Mouse (Mus musculus) ES-E14 (cell line): ENCODE results near the gene Nfam1. TPM values are rescaled to one million over a fixed set of nuclear protein-coding genes. Genes with fewer than 3 reads are reported as not detected.

Experiments used
- DNase-seq: peaks from one replicate; pipeline ENCODE4 v3.0.0-alpha.2; 2013; ENCODE audit warnings: low read depth, low spot score
- H3K27ac ChIP-seq: 2 replicates; pipeline ENCODE4 v1.5.1; 2012; ENCODE audit warnings: low read depth, mild to moderate bottlenecking, low read length, moderate library complexity, mixed read lengths; ENCODE audit not compliant: poor library complexity, insufficient read depth, severe bottlenecking
- H3K36me3 ChIP-seq: 2 replicates; pipeline ENCODE4 v1.6.1; 2012; ENCODE audit warnings: mild to moderate bottlenecking, low read length, moderate library complexity, mixed read lengths; ENCODE audit not compliant: control insufficient read depth, poor library complexity, insufficient read depth, severe bottlenecking
- H3K4me1 ChIP-seq, 2 experiments: fragments of 150-350 bp in 1 of 2; sonication (generic) in 1 of 2; 2 replicates each; pipeline ENCODE4 v1.6.1; 2012; ENCODE audit warnings: low read length in 2 of 2, mild to moderate bottlenecking in 1 of 2, mixed read lengths in 1 of 2; ENCODE audit not compliant: control insufficient read depth in 2 of 2, insufficient read depth in 2 of 2, poor library complexity in 1 of 2
- H3K4me3 ChIP-seq, 2 experiments: fragments of 150-350 bp in 1 of 2; sonication (generic) in 1 of 2; 2 replicates each; pipeline ENCODE4 v1.5.1; 2012; ENCODE audit warnings: low read length in 2 of 2, low read depth in 1 of 2, mild to moderate bottlenecking in 1 of 2, mixed read lengths in 1 of 2; ENCODE audit not compliant: insufficient read depth in 1 of 2, poor library complexity in 1 of 2, severe bottlenecking in 1 of 2
- H3K9ac ChIP-seq: 2 replicates; pipeline ENCODE4 v1.6.1; 2012; ENCODE audit warnings: low read depth, mild to moderate bottlenecking, low read length, mixed read lengths; ENCODE audit not compliant: poor library complexity, insufficient read depth, severe bottlenecking
- H3K9me3 ChIP-seq: fragments of 150-350 bp; sonication (generic); 2 replicates; pipeline ENCODE4 v1.6.1; 2012; ENCODE audit warnings: low read depth, mild to moderate bottlenecking, low read length; ENCODE audit not compliant: control insufficient read depth, insufficient read depth
- CHD2 ChIP-seq: IDR thresholded peaks from 2 replicates; pipeline ENCODE4 v1.6.1; 2014; ENCODE audit warnings: mild to moderate bottlenecking, low read depth, low read length, inconsistent platforms
- HCFC1 ChIP-seq: IDR thresholded peaks from 2 replicates; pipeline ENCODE4 v1.6.1; 2012; ENCODE audit warnings: low read length, inconsistent platforms, borderline replicate concordance; ENCODE audit not compliant: insufficient read depth
- MAFK ChIP-seq: IDR thresholded peaks from 2 replicates; pipeline ENCODE4 v1.6.1; 2014; ENCODE audit warnings: mild to moderate bottlenecking, low read depth, low read length, inconsistent platforms; ENCODE audit not compliant: insufficient read depth
- ZC3H11A ChIP-seq: IDR thresholded peaks from 2 replicates; pipeline ENCODE4 v1.6.1; 2012; ENCODE audit warnings: low read depth, mild to moderate bottlenecking, inconsistent platforms, low read length, borderline replicate concordance
- ZNF384 ChIP-seq: IDR thresholded peaks from 2 replicates; pipeline ENCODE4 v1.6.1; 2012; ENCODE audit warnings: low read depth, low read length, inconsistent platforms
- in situ Hi-C, 2 experiments: fragments of 600-800 bp; cut with MboI; formaldehyde crosslinking; loops; one replicate each; pipeline ENCODE4 v1.15.1; 2025; ENCODE audit warnings: low sequenced_read_pairs in 2 of 2, inconsistent platforms in 1 of 2; ENCODE audit not compliant: unreplicated experiment in 2 of 2
- total RNA-seq: library from RNA; depleted of rRNA; stranded (reverse); fragments of 300-350 nt; gene quantifications from 2 replicates; pipeline ENCODE4 v1.2.3, GENCODE M21; 2012

Gene Nfam1
- total RNA-seq, 1 experiment: 2.1 TPM

DNA sequence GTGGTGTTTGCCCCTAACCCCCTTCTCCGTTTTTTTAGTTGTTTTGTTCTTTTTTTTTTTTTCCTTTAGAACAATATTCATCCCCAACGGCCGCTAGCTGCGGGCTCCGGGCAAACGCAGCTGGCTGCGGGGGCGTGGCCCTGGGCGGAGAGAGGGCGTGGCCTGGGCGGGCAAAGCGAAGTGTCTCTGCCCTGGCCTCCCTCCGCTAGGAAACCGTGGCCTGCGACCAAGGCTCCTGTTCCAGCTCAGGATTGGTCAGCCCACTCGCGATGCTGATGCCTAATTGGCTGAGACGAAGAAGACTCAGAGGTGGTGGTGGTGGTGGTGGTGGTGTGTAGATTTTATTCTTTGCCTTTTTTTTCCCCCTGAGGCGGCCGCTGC is 45.4 kb downstream of the Nfam1 start, which contains the start of gene Tcf20:
Gene Tcf20 (minus strand): TSS at position 141 of the 381 bp plus-strand sequence.
- Histone ChIP-seq H3K9me3 (no peaks in the 10 kb centered on the region), H3K9ac (0 out of 2 replicates have a peak within 1 kb of the TSS, but pooled peaks have one; percentile 14), H3K4me1 (peaks cover 11 to 13% of the 10 kb centered on the region in 2 experiments), H3K36me3 (no peaks in the 10 kb centered on the region), H3K27ac (no peak within 1 kb of the TSS), H3K4me3 (peak within 1 kb of the TSS; percentile 55 to 79)
- TF ChIP-seq HCFC1: no peak
- TF ChIP-seq ZNF384: peak; percentile 80
- peak; percentile 82 for DNase-seq
- in situ Hi-C loops: no loop called here

DNA sequence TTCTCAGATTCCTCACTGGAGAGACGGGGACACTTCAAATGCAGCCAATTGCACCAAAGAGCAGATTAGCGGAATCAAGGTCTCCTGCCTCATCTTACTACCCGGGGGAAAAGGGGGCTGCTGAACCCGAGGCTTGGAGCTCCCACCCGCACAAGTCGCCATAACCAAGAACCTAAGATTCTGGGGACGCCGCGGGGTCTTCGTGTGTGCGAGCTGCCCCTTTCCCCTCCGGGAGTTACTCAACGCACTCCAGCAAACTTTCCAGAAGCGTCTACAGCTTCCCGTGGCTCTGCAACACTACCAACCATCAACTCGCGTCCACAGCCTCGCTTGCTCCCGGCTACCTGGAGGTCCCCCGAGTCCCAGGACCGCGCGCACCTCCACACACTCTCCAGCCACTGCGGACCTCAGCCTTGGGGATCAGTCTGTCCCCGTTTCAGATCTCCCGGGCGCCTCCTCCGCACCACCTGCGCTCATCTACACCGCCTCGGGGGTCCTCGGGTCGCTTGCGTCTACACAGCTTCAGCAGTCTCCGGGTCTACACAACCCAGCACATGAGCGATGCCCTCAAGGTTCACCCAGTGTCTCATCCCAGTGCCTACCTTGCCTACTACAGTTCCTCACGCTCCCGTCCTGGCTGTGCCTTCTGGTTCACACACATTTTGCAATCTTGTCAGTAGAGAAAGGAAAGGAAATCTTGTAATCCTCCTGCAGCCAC is 45.9 kb downstream of the Nfam1 start:
- Histone ChIP-seq H3K9me3 (no peaks in the 10 kb centered on the region), H3K4me3 (peak overlapping the region; percentile 55 to 79), H3K27ac (no peak overlapping the region), H3K36me3 (no peaks in the 10 kb centered on the region), H3K4me1 (peaks cover 12 to 15% of the 10 kb centered on the region in 2 experiments), H3K9ac (0 out of 2 replicates have a peak overlapping the region, but pooled peaks have one; percentile 14)
- DNase-seq: no peak
- no peak for TF ChIP-seq MAFK
- in situ Hi-C loops: no loop called here

DNA sequence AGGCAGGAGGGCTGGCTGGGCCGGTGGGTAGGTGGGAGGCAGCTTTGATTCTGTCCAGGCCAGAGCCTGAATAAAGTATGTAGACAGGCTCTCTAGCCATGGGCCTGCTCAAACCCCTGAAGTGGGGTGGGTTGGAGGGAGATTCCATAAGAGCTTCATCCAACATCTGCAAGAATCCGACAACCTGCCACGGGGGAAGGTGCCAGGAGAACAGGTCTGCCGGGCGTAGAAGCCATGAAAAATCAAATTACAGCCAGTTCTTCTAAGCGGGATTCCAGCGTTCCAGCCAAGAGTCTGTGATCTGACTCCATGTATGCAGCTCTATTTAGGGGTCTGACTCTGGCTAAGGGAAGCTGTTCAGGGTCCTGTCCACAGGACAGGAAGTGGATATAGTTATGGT is 48.5 kb downstream of the Nfam1 start:
- no peaks in the 10 kb centered on the region for H3K36me3 ChIP-seq
- no peak for DNase-seq
- H3K27ac ChIP-seq: no peak overlapping the region
- H3K9ac ChIP-seq: no peak overlapping the region
- H3K4me1 ChIP-seq: peaks cover 17 to 18% of the 10 kb centered on the region in 2 experiments
- in situ Hi-C loops: no loop called here
- no peak overlapping the region for H3K4me3 ChIP-seq
- TF ChIP-seq ZC3H11A: no peak
- TF ChIP-seq CHD2: no peak
- no peak for TF ChIP-seq MAFK
- TF ChIP-seq HCFC1: no peak
- TF ChIP-seq ZNF384: no peak
- no peaks in the 10 kb centered on the region for H3K9me3 ChIP-seq

DNA sequence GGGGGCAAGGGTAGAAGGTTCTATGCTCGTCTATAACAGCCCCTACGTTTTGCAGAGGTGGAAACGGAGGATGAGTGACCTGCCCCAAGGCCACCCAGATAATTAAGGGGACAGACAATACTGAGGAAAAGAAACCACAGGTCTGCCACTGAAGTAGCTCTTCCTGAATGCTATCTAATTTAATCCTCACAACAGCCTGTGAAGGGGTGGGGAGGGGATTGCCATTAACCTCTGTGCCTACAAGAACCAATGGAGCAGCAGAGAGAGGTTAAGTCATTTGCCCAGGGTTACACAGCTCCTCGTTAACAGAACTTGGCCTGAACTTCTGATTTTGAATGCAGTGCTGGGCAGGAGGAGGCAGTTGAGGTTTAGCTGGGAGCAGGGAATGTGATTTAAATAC is 49.0 kb downstream of the Nfam1 start:
- peaks cover 17 to 18% of the 10 kb centered on the region in 2 experiments for H3K4me1 ChIP-seq
- H3K4me3 ChIP-seq: no peak overlapping the region
- no peaks in the 10 kb centered on the region for H3K36me3 ChIP-seq
- no peak overlapping the region for H3K9ac ChIP-seq
- no peak for DNase-seq
- H3K27ac ChIP-seq: no peak overlapping the region
- in situ Hi-C loops: no loop called here
- no peaks in the 10 kb centered on the region for H3K9me3 ChIP-seq
- no peak for TF ChIP-seq CHD2
- TF ChIP-seq ZC3H11A: no peak
- TF ChIP-seq MAFK: no peak
- no peak for TF ChIP-seq HCFC1
- no peak for TF ChIP-seq ZNF384

DNA sequence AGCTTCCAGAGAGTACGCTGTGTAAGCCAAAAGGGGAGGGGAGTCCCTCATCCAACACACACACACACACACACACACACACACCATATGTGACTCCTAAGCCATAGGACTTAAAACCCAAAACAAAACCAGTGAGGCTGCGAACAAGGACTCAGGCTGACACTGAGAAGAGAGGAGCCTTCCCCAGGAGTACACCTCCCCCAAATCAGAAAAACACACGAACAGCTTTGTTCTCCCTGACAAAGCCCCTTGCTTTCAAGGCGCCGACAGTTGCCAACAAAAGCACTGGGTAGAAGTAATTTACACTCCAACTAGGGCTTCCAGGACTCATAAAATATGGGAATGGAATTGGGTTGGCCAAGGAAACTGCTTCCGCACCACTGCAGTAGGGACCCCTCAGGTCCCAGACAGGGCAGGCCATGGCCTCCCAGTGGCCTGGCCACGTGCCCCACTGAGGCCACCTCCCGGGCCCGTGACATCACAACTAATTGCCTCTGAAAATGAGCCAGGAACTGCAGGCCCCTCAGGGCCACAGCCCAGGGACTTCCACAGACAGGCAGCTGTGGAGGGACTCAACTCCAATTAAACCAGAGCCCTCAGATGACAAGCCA is 49.6 kb downstream of the Nfam1 start:
- peaks cover 17 to 18% of the 10 kb centered on the region in 2 experiments for H3K4me1 ChIP-seq
- in situ Hi-C loops: no loop called here
- H3K4me3 ChIP-seq: no peak overlapping the region
- DNase-seq: no peak
- TF ChIP-seq ZNF384: no peak
- TF ChIP-seq CHD2: no peak
- TF ChIP-seq MAFK: no peak
- TF ChIP-seq HCFC1: no peak
- no peak for TF ChIP-seq ZC3H11A
- no peaks in the 10 kb centered on the region for H3K36me3 ChIP-seq
- no peak overlapping the region for H3K27ac ChIP-seq
- H3K9ac ChIP-seq: no peak overlapping the region
- H3K9me3 ChIP-seq: no peaks in the 10 kb centered on the region
